Mouse (Mus musculus) large intestine, adult 2 months (tissue): ENCODE measurements around the gene Klhl12. TPM values are rescaled to one million over a fixed set of nuclear protein-coding genes. Genes with fewer than 3 reads are reported as not detected.
"Not testable (repeated sequence)": the region's sequence is repeated elsewhere in the genome, so short reads cannot be mapped to it uniquely, and the experiment has no call there.

Source experiments
- DNase-seq: peaks from one replicate; pipeline ENCODE4 v3.0.0-alpha.2; 2012; ENCODE audit warnings: low read depth, low spot score
- WGBS: fragments of 180-500 bp; shearing (Covaris S2); methylation state at CpG from one replicate; pipeline ENCODE4 v1.1.7; 2018; 5-methylcytosine and 5-hydroxymethylcytosine counted together
- polyA plus RNA-seq: library from polyadenylated mRNA; depleted of rRNA; stranded (reverse); fragments of >200 nt; gene quantifications from 2 replicates; pipeline ENCODE4 v1.2.3, GENCODE M21; 2012

Gene Klhl12
- polyA plus RNA-seq, 1 experiment: 4.5 TPM

DNA sequence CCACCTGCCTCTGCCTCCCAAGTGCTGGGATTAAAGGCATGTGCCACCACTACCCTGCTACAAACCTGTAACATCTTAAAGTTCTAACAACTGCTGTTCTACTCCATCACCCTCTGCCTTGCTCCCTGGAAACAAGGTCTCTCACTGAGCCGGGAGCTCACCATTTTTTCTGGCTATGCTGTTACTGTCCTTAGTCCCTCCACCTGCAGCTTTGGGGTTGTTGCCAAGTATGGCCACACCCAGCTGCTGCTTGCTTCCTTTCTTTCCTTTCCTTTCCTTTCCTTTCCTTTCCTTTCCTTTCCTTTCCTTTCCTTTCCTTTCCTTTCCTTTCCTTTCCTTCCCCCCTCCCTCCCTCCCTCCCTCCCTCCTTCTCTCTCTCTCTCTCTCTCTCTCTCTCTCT, 12.0 kb upstream of the Klhl12 start:
- WGBS: 31% methylated on average over 1 of the region's 1 CpGs
- not testable (repeated sequence) for DNase-seq

DNA sequence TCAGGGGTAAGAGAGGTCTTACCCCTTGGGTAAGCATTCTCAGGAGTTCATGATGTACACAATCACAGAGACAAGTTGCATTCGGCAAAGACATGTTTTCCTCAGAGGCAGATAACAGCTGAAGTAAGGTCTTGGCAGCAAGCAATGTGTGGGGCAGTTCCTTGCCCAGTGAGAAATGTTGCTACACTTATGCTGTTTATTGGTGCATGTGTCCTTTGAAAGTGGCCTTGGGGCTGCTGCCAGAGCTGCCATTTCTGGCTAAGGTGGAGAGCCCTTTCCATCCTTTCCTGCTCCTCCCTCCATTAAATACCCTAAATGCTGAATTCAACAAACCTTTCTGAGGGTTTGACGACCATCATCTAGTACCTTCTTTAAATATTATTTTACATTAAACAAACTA, 9.9 kb upstream of the Klhl12 start:
- 64% methylated on average over 2 of the region's 2 CpGs for WGBS
- DNase-seq: no peak

DNA sequence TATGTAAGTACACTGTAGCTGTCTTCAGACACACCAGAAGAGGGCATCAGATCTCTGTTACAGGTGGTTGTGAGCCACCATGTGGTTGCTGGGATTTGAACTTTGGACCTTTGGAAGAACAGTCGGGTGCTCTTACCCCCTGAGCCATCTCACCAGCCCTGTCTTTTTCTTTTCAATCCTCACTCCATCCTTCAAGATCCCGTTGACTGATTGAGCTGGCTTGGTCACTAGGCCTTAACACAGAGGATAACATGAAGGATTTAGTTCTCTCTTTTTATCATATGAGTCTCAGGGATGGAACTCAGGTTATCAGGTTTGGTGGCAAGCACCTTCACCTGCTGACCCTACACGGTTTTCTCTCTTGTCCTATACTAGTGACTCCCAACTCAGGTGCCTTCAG, 6.8 kb upstream of the Klhl12 start:
- 60% methylated on average over 3 of the region's 3 CpGs for WGBS
- not testable (repeated sequence) for DNase-seq

DNA sequence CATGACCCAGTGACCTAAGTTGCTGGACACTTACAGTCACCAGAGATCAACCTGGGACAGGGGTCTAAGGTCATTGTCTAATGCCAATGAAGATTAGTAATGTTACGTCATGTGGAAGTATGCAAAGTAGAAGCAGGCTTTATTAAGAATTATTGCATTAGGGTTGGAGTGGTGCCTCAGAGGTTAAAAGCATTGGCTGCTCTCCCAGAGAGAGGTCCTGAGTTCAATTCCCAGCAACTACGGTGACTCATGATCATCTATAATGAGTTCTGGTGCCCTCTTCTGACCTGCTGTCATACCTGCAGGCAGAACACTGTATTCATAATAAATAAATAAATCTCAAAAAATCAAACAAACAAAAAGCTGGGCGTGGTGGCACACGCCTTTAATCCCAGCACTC, 5.1 kb upstream of the Klhl12 start:
- WGBS: 78% methylated on average over 4 of the region's 4 CpGs
- DNase-seq: no peak

DNA sequence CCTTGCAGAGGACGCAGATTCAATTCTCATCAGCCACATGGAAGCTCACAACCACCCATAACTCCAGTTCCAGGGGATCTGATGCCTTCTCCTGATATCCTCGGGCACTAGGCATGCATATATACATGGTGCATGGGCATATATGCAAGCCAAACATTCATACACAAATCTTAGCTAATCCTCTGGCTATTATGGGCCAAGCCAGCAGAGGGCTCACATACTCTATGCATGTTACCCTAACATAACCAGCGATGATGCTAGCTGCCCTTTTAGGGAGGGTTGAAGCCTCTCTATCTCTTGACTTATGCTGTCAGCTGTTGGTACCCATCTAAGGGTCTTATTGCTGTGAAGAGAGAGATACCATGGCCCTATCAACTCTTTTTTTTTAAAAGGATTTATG, 4.3 kb upstream of the Klhl12 start:
- WGBS: 36% methylated on average over 3 of the region's 3 CpGs
- no peak for DNase-seq

DNA sequence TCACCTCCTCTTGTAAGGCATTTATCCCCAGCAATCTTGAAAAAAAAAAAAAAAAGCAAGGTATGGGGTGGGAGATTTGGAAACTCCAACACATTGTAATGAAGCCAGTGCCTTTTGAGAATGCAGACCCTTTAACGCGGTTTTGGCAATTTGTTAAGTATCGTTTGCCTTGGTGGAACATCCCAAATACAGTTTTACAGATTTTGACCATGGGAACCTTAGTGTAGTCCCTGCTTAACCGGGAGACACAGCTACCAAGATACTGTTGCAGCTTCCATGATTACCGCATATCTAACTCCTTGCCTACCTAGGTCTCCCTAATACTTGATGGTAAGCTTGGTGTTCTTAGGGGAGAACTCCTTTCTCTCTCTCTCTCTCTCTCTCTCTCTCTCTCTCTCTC, 729 bp downstream of the Klhl12 start:
- no peak for DNase-seq
- WGBS: 10% methylated on average over 5 of the region's 5 CpGs

DNA sequence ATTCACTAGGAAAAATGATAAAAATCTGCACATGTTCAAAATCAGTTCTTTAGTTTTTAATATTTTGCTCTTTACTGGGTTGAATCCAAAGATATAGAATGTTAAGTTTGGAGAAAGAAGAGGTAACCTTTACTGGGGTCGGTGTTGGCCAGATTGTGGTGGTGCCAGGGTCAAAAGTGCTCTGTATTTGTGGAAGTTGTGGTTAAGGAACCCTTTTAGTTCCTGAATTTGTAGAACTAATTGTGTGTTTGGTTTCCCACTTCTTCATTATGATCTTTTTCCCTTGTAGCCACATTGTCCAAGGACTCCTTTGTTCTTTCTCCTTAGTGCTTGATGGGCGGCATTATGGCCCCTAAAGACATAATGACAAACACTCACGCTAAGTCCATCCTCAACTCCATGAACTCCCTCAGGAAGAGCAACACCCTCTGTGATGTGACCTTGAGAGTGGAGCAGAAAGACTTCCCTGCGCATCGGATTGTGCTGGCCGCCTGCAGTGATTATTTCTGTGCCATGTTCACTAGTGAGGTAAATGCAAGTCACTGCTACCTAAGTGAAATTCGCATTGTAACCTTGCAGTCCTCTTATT, 2.9 kb downstream of the Klhl12 start:
- 89% methylated on average over 7 of the region's 7 CpGs for WGBS
- no peak for DNase-seq

DNA sequence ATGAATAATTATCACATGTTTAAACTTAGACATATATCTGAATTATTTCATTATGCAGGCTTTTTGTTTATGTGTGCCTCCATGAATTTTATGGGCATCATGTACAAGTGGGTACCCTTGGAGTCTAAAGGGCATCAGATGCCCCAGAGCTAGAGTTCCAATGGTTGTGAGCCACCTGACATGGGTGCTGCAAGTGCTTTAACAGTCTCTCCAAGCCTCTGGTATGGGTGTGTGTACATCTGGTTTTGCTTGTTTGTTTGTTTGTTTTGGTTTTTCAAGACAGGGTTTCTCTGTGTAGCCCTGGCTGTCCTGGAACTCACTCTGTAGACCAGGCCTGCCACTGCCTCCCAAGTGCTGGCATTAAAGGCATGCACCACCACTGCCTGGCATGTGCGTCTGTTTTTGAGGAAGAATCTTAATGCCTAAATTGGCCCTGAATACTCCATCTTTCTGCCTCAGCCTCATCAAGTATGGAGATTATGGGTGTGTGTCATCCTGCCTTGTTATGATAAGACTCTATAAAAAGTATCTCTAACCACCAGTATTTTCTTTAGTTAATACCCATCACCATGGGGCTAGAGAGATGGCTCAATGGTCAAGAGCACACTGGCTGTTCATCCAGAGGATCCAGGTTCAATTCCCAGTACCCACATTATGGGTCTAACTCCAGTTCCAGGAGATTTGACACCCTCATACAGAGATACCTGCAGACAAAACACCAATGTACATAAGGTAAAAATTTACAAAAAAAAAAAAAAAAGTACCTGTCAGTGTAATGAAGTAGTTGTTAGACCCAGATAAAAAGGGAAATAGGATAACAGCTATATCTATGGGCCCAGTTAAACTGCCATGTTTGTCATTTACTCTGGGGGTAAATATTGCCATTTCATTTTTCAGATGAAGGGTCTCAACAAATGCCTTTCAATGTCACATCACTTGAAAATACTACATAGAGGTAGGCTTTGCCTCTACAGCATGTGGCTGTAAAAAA, 5.3 kb downstream of the Klhl12 start:
- 88% methylated on average over 1 of the region's 1 CpGs for WGBS
- no peak for DNase-seq

DNA sequence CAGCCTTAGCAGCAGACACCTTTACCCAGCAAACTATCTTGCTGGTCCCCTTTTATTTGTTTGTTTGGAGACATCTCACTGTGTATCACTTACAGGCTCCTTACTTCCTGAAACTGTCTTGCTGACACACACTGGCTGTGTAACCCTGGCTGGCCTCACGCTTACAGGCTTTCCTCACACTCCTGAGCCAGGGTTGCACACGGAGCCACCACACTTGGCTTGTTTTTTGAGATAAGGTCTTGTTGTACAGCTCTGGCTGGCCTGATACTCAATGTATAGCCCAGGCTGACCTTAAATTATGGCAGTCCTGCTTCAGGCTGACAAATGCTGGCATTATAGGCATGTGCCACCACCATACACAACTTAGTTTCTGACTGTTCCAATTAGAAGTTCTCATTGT, 29.3 kb downstream of the Klhl12 start:
- DNase-seq: no peak
- 87% methylated on average over 2 of the region's 2 CpGs for WGBS

DNA sequence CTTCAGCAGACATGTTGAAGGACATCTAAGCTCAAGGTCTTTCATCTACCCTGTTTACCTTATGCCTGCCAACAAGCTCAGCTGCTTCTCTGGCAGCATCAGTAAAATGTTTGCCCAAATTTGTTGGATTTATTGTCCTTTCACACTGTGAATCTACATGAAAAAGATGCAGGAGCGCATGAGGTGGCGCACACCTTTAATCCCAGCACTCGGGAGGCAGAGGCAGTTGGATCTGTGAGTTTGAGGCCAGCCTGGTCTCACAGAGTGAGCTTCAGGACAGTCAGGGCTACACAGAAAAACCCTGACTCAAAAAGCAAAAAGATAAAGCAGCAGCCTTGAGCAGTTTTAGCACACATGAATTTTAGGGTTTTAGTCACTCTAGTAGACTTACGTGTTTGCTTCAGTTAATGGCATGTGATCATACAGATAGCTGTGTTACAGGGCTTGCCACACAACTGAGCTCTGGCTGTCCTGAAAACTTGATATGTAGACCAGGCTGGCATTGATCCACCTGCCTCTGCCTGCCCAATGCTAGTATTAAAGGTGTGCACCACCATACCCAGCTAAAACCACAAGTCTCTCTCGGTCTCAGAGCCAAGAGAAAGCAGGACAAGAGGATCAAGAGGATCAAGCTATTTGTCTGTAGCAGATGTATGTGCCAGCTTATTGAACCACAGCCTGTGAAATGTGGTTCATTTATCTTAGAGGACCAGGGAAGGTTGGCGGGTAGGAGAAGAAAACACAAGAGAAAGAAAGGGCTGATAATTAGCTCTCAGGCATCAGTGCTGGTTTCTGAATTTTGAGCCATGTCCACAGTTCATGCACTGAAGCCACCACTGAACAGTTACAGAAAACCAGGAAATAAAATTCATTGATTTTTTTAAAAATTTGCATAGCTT, 35.8 kb downstream of the Klhl12 start:
- DNase-seq: no peak
- 93% methylated on average over 6 of the region's 6 CpGs for WGBS

DNA sequence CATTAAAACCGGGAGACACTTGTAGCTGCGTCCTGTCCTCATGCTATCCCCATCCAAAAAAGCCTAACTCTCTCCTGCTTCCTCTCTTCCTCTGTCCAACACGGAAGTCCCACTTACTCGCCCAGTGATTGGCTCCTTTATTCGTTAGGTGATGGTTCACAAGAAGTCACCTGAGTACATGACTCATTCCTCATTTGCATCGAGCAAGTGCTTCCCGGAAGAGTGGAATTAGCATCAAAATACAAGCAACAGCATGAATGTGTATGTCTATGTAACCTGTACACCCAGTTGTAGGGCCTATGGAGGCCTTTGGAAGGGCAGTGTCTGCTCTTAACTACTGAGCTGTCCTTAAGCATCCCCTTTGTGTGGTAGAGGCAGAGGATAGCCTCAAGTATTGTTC, 36.9 kb downstream of the Klhl12 start:
- 73% methylated on average over 7 of the region's 7 CpGs for WGBS

DNA sequence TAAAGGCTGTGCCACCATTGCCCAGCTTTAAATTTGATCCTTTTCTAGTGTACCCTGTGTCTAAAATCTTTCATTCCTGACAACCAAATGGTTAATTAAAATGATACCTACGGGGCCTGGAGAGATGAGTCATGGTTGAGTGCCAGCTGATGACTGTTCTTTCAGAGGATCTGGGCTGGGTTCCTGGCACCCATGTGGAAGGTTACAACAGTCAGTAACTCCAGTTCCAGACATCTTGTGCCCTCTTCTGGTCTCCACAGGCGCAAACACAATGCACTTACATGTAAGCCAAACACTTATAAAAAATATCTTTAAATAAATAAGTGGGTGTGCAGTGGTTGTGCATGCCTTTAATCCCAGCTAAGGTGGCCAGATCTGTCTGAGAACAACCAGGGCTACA, 38.2 kb downstream of the Klhl12 start:
- no peak for DNase-seq
- 51% methylated on average over 2 of the region's 2 CpGs for WGBS

More for the DNA sequence above, 36.9 kb downstream of the Klhl12 start:
- DNase-seq: no peak

DNA sequence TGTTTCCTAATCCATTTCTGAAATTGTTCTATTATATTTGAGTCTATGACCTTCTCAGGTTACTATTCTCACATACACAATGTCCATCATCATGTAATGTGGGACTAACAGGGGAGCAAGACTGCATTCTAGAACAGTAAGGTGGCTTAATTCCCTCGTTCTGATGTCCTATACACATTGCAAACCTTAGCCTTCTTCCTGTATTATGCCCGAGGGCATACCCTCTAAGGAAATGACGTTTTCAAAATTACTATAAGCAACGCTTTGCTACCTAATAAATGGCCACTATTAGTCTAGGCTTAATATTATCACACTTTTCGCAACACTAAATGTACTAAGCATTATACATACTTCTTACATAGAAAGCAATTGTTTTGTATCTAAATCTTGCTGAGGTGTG, 38.6 kb downstream of the Klhl12 start:
- DNase-seq: no peak
- 10% methylated on average over 5 of the region's 5 CpGs for WGBS

DNA sequence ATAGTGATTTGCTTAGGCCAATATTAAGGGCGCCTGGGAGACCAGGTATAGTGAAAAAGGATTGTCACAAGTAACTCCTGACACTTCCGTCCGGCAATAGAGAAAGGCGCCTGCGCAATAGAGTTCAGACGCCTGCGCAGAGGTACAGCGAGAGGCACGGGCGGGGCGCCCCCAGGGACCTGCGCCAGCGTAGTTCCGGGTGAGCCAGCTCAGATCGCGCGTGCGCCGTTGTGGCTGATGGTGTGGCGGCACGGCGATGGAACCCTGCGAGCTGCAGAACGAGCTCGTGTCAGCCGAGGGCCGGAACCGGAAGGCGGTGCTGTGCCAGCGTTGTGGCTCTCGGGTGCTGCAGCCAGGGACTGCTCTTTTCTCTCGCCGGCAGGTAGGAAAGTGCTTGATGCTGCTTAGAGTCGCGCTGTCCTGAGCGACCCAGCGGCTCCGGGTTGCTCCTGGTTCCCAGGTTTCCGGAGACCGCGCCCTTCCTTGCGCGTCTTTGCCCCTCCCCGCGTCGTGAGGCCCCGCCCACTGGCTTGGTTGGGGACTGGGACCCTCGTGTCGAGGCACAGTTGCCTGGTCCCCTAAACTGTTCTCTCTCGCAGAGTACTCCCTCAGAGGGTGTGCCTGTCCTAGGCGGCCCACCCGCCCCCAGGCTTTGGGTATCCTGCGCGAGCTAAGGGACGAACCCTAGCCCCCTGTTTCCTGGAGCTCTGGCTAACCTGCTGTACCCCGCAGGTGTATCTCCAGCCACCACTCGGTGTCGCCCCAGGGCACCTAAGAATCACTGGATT, 39.3 kb downstream of the Klhl12 start, which contains the start of gene Rabif:
TSS of gene Rabif (plus strand) at position 221 of the 788 bp plus-strand sequence.
- under 1% methylated on average over 58 of the region's 58 CpGs for WGBS
- DNase-seq: peak; percentile 93

DNA sequence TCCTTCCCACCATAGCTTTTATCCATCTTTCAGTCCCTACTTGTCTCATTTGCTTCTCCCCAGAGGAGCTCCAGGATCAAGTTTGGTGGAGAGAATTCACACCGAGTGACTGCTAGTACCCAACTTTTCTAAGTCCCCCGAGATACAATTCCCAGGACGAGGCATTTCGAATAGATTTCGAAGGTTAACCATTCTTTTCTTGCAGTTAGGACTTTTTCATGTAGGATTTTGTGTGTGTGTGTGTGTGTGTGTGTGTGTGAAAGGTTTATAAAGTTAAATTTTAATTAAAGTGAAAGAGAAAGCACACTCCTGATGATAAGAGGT, 39.8 kb downstream of the Klhl12 start:
- 7% methylated on average over 5 of the region's 5 CpGs for WGBS
- no peak for DNase-seq

DNA sequence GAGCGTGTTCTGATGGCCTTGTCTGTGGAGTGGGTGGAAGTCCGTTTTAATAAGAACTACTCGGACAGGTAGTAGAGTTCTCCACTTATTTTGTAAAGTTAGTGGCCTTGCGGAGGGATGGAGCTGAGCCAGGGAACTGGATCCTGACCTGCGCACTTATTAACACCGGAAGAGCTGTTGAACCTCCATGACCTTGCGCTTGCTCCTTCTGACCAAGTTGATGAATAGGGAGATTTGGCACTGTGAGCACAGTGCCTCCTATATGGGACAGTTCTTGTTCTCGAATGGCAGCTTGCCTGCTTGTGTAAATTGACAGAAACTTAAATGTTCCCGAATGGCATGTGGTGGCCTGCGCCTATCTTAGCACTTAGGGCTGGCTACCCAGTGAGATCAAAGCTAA, 40.7 kb downstream of the Klhl12 start:
- 70% methylated on average over 10 of the region's 10 CpGs for WGBS
- no peak for DNase-seq

DNA sequence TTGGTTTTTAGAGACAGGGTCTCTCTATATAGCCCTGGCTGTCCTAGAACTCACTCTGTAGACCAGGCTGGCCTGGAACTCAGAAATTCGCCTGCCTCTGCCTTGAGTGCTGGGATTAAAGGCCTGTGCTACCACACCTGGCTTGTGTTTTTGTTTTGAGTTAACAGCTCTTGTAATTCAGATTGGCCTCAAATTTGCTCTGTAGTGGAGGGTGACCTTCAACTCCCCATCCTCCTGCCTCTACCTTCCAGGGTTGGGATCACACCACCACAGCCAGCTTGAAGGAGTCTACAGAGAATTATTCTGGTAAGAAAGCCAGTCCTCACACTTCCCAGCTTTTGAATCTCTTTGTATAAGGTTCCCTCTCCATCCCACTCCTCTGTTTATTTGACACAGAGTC, 45.6 kb downstream of the Klhl12 start:
- WGBS: 89% methylated on average over 1 of the region's 1 CpGs
- DNase-seq: no peak

DNA sequence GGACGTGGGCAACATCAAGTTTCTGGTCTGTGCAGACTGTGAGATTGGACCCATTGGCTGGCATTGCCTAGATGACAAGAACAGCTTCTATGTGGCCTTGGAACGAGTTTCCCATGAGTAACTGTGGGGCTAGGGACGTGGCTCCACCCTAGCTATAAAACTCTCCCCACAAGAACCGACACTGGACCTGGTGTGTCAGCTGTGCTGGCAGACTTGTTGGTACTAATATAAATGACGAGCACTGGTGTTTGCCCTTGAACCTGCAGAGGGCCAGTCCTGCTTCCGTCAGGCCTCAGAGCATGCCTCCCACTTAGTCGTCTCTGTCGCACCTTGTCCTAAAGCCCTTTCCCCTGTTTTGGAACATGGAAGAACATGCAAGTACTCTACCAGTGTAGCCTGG, 50.9 kb downstream of the Klhl12 start:
- WGBS: 62% methylated on average over 8 of the region's 8 CpGs
- no peak for DNase-seq

DNA sequence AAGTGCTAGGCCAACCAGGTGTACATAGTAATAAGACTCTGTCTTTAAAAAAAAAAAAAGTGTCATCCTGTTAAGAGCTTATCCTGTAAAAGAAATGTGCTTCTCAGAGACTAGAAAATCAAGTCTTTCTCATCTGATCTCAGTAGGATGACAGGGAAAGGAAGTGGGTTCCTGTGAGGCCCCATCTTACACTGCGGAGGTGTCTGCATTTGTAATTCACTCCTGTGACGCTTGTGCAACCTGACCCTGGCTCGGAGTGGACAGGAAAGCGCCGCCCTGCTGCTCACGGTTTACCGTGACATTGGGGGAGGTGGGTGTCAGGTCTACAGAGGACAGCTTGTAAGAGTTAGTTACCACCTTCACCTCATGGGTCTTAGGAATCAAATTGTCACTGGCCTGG, 54.7 kb downstream of the Klhl12 start:
- DNase-seq: no peak
- WGBS: 80% methylated on average over 7 of the region's 7 CpGs
